Mouse (Mus musculus) heart, embryonic 10.5 days (tissue): ENCODE results near the gene Plekhs1. TPM values are rescaled to one million over a fixed set of nuclear protein-coding genes. Genes with fewer than 3 reads are reported as not detected.

ENCODE experiments used
- polyA plus RNA-seq: library from polyadenylated mRNA; unstranded; fragments of >200 nt; fragmentation: Nextera tagmentation; extraction: Ambion mirVana; gene quantifications from 2 replicates; pipeline ENCODE4 v1.2.1, GENCODE M21; 2016

The Plekhs1 gene
- polyA plus RNA-seq, 1 experiment from 2014 or later: not detected

Other genes starting within 250 kb of the Plekhs1 start
- gene Habp2, start 174.5 kb upstream of the Plekhs1 start, polyA plus RNA-seq: 0.87 and 19.6 TPM in 2 replicates
- gene Nrap, start 71.6 kb upstream of the Plekhs1 start, polyA plus RNA-seq: 3.4 and 11.9 TPM in 2 replicates
- gene Casp7, start 64.5 kb upstream of the Plekhs1 start, polyA plus RNA-seq: 25.1 and 31.6 TPM in 2 replicates
- gene Dclre1a, start 86.6 kb downstream of the Plekhs1 start, polyA plus RNA-seq: 16.3 and 16.5 TPM in 2 replicates
- gene Nhlrc2, start 86.6 kb downstream of the Plekhs1 start, polyA plus RNA-seq: 13.9 and 16.8 TPM in 2 replicates